Mouse (Mus musculus): ENCODE results near the gene Tex26. TPM values are rescaled to one million over a fixed set of nuclear protein-coding genes. Genes with fewer than 3 reads are reported as not detected.
A peak's percentile ranks its signal among the peaks of the same experiment; 100 is the strongest.

Gene Tex26
- not detected in 2 replicates for total RNA-seq (2015)
- not detected in 2 replicates for total RNA-seq (2017)

GRCm38 (mm10) chr5:149439531-149440179, at the start of gene Tex26:
Tex26 (plus strand) TSS chr5:149439660.
- peak; percentile 62 for ATAC-seq (ENCODE audit: poor library complexity, severe bottlenecking)

- ATAC-seq (ENCODE audit: poor library complexity, severe bottlenecking) = no peak
Measured at GRCm38 (mm10) chr5:149391574-149392375, 47.7 kb upstream of the Tex26 start.

- no peak for ATAC-seq (ENCODE audit: poor library complexity, severe bottlenecking)
Measured at GRCm38 (mm10) chr5:149392420-149392988, 47.0 kb upstream of the Tex26 start.

GRCm38 (mm10) chr5:149401446-149401975, 37.9 kb upstream of the Tex26 start:
- ATAC-seq (ENCODE audit: poor library complexity, severe bottlenecking) = no peak

GRCm38 (mm10) chr5:149402029-149402428, 37.4 kb upstream of the Tex26 start:
- no peak for ATAC-seq (ENCODE audit: poor library complexity, severe bottlenecking)

GRCm38 (mm10) chr5:149403386-149403785, 36.1 kb upstream of the Tex26 start:
- ATAC-seq (ENCODE audit: poor library complexity, severe bottlenecking) = no peak

GRCm38 (mm10) chr5:149404710-149405109, 34.8 kb upstream of the Tex26 start:
- ATAC-seq (ENCODE audit: poor library complexity, severe bottlenecking) = no peak

- ATAC-seq (ENCODE audit: poor library complexity, severe bottlenecking) = no peak
Measured at GRCm38 (mm10) chr5:149406791-149407276, 32.6 kb upstream of the Tex26 start.

- no peak for ATAC-seq (ENCODE audit: poor library complexity, severe bottlenecking)
Measured at GRCm38 (mm10) chr5:149409502-149409901, 30.0 kb upstream of the Tex26 start.

GRCm38 (mm10) chr5:149411509-149412193, 27.8 kb upstream of the Tex26 start, which contains the start of gene Medag:
Medag (plus strand) TSS chr5:149411749.
- ATAC-seq (ENCODE audit: poor library complexity, severe bottlenecking) = no peak

GRCm38 (mm10) chr5:149412194-149412575, 27.3 kb upstream of the Tex26 start:
- no peak for ATAC-seq (ENCODE audit: poor library complexity, severe bottlenecking)

- ATAC-seq (ENCODE audit: poor library complexity, severe bottlenecking) = no peak
Measured at GRCm38 (mm10) chr5:149412671-149413070, 26.8 kb upstream of the Tex26 start.

- ATAC-seq (ENCODE audit: poor library complexity, severe bottlenecking) = no peak
Measured at GRCm38 (mm10) chr5:149414369-149415167, 24.9 kb upstream of the Tex26 start.

- no peak for ATAC-seq (ENCODE audit: poor library complexity, severe bottlenecking)
Measured at GRCm38 (mm10) chr5:149417381-149417780, 22.1 kb upstream of the Tex26 start.

GRCm38 (mm10) chr5:149426525-149426924, 12.9 kb upstream of the Tex26 start:
- ATAC-seq (ENCODE audit: poor library complexity, severe bottlenecking) = no peak

GRCm38 (mm10) chr5:149427277-149428060, 12.0 kb upstream of the Tex26 start:
- ATAC-seq (ENCODE audit: poor library complexity, severe bottlenecking) = no peak

- peak; percentile 83 for ATAC-seq (ENCODE audit: poor library complexity, severe bottlenecking)
Measured at GRCm38 (mm10) chr5:149428347-149428746, 11.1 kb upstream of the Tex26 start.

GRCm38 (mm10) chr5:149428810-149429255, 10.6 kb upstream of the Tex26 start:
- ATAC-seq (ENCODE audit: poor library complexity, severe bottlenecking) = peak; percentile 39

- no peak for ATAC-seq (ENCODE audit: poor library complexity, severe bottlenecking)
Measured at GRCm38 (mm10) chr5:149429541-149429940, 9.9 kb upstream of the Tex26 start.

Measured in megakaryocyte, adult 5-6 weeks (primary cell).